Mouse (Mus musculus) fibroblast of lung, adult 2 months (primary cell): Measurements from ENCODE around the gene Diaph3.

Source experiments
- DNase-seq: peaks from one replicate; pipeline ENCODE4 v3.0.0-alpha.2; 2011; ENCODE audit warnings: low read depth

Diaph3 gene

GRCm38 (mm10) chr14:87083911-87084310, 57.1 kb downstream of the Diaph3 start:
- DNase-seq, result no peak

- no peak for DNase-seq
Measured at GRCm38 (mm10) chr14:87079725-87080124, 61.3 kb downstream of the Diaph3 start.

DNA sequence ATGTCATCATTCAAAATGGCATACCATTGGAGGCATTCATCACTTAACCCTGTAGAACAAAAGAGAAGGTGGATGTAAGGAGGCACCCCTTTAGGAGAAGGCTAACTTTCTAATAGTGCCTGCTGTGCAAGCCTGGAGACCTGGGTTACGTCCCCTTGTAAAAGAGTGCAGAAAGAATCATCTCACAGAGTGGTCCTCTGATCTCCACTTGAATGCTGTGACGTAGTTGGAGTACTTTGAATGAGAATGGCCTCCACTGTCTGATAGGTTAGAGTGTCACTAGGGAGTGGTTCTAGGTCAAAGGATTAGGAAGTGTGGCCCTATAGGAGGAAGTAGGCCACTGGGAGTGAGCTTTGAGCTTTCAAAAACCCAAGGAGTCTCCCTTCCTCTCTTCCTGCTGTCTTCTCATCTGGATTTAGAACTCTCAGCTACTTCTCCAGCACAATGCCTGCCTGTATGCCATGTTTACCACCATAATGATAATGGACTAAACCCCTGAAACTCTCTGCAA, 66.0 kb downstream of the Diaph3 start:
- DNase-seq, result no peak

GRCm38 (mm10) chr14:87064281-87064680, 76.8 kb downstream of the Diaph3 start:
- DNase-seq, result no peak

DNA sequence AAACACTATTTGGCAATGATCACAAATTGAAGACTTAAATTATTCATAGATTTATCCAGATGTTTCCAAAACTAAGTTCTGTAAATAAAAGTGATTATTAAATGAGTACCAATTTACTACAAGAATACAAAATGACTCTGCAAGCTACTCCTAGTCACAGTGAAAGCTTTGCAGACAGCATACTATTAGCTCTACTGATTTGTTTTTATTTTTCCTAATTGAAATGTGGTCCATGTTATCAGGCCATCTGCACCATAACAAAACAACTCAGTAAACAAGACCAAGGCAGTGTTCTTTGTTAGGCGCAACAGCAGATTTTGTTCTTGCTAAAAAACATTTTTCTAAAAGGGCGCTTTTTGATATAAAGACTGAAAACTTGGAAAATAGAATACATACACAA, 84.9 kb downstream of the Diaph3 start:
- DNase-seq, result no peak

GRCm38 (mm10) chr14:87051187-87051586, 89.8 kb downstream of the Diaph3 start:
- DNase-seq, result peak; percentile 2

DNA sequence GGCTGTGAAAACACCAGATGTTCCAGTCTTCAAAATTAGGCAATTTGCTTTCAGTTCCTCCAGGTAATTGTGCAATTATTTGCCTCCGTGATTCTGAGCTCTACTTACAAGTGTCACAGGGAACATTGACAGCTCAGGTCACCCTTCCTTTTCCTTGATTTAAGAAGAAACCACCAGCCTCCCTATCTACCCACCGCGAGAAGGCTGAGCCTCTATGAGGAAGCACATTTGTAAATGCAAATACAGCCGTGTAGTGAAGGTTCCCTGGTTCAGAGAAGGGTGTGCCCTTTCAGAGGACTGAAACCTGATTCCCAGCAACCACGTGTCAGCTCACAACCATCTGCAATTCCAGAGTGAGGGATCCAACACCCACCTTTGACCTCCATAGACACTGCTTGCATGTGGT, 96.6 kb downstream of the Diaph3 start:
- DNase-seq, result no peak

DNA sequence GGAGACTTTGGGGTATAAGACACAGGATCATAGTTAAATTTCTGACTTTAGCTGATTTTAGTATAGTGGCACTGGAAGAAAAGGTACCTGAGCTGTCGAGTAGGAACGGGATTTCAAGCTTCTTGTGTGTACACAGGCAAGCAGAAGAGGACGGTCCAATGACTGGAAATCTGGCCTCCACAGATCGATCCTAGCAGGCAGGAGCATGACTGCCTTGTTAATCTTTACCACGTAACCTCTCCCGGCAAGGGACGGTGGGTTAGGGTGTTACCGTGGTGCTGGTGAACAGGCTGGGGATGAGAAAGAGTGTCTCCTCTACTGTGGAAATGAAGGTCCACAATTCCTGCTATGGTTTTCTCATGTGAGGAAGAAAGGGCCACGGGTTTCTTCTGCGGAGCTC, 120.8 kb downstream of the Diaph3 start:
- no peak for DNase-seq

DNA sequence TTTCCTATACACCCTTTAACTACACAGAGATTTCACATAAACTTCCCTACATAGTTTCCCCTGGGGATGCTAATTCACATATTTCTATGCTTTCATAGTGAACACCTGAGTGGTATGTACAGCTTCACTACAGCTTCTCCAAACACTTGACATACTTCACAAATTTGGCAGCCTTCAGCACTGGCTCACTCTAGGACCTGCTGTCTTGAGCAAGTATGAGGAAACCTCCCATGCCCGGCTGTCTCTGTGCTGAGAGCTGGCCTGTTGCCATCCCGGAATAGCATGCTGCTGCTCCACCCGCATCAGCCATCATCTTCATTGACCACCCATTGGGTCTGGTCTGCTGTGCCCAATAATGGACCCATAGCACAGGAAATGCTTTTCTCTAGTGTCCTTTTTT, 121.3 kb downstream of the Diaph3 start:
- no peak for DNase-seq

DNA sequence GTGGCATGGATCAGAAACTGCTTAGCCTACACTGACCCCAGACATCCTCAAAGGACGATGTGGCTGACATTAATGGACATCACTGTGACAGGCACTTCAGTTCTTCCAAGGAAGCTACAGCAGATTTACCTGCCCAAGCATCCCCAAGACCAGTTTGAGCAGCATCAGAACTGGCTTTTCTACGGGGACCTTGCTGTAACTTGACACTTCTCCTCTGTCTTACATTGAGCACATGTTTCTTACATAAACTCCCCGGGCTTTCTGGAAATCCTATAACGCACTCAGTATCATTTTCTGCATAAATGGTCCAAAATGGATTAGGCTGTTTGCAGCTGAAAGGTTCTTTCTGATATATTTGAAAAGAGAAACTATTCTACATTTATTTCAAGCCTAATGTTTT, 143.7 kb downstream of the Diaph3 start:
- no peak for DNase-seq

DNA sequence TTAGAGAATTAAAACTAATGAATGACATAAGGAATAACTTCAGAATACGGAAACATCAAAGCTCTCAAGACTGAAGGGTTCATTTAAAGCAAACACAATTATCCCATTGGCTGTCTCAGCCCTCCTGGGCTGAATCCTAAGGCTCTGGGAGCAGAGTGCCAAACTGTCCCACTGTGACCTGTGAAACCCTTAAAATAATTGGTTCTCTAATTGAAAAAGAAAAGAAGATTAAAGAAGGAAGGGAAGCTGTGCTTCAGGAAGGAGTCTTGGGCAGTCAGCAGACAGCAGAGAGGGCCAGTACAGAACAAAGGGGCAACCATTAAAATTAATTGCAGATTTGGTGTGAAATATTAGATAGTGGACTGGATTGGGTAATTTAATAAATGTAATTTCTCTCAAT, 189.9 kb downstream of the Diaph3 start:
- DNase-seq, result no peak

DNA sequence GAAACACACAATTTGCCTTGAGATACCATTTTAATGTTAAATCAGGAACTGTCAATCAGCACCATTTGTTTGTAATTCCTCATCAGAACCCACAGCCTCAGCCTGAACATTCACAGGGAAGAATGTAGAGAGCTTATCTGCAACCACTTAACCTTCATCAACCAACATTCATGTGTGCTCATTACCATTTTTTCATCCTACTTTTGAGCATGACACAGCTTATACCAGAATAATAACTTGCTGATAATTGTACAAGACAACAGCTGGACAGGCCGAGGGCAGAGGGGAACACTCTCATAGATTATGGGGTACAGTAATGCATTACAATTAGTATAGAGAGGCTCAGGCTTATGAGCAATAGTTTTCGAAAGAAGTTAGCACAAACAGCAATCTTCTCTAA, 203.1 kb downstream of the Diaph3 start:
- DNase-seq, result no peak

DNA sequence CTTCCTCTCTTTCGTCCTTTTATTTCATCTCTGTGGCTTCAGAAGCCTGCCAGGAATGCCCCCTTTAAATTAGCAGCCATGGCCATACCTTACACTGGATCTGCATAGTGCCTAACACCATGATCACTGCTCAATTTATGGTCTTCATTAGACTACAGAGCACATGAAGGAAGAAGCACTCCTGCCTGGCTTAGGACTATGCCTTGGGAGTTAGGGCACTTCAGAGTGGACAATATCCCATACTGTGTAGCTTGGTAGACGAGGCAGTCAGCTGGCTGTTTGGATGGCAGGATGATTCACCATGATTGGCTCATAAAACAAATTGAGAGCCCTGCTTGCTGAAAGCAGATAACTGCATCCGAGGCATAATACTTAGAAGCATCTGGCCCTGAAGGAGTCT, 204.6 kb downstream of the Diaph3 start:
- DNase-seq, result no peak

DNA sequence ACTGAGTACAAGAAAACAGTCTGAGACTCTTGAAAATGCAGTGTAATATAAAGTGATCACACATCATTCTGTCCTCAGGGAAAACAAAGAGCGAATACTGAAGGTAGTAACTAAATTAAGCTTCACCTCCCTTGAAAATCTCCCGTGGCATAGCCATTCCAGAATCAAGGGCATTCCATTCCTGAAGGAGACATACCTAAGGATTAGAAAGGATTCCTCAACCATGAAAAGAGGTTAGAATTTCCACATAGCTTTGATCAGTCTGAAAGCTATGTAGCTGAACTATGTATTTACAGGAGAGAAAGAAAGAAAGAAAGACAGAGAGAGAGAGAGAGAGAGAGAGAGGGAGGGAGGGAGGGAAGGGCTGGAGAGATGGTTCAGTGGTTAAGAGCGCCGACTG, 210.3 kb downstream of the Diaph3 start:
- no peak for DNase-seq

- no peak for DNase-seq
Measured at GRCm38 (mm10) chr14:86926827-86927226, 214.2 kb downstream of the Diaph3 start.

DNA sequence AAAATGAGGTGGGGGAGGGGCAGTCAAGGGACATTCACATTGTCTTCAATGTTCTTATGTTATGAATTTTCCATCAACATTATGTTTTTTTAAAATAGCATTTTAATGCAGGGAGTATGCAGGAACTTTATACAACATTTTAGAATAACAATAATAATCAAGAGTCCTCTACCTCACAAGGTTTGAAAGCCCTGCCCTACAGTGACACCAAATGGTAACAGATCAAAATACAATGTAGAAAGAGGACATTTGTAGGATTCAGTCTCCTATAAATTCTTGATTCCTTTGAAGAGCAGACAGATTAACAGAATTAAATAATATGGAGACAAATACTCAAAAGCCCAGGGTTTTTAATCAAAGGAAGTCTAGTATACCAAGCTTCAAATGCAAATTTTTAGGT, 242.1 kb downstream of the Diaph3 start:
- DNase-seq, result no peak

GRCm38 (mm10) chr14:86889070-86889804, 251.8 kb downstream of the Diaph3 start:
- DNase-seq, result no peak

DNA sequence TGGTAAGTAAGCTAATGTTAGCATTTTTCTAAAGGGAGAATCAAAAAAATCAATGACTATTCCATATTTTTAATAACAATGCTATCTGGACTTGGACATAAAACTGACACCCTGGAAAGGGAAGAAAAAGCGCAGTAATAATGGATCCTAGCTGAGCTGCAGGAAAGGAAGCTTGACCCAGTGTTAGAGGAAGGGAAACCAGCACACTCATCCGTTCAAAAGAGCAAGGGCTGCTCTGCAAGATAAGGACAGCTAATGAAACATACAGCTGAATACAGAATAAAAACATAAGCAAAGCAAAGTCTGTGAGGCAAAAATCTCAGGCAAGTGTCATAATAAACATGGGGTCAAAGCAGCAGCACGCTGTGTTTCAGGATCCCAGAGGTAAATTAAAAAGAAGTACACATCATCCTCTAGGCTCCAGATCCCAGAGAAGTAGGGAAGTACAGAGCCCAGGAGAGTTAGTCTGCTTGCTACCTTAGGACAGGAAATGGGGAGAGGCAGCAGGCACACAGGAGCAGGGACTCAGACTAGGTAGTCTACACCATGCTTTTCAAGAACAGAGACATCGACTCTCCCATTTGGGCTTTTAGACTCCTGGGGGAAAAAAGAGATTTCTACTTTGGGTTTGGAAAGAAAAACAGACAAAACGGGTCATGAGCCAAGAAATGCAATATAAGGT, 255.5 kb downstream of the Diaph3 start:
- no peak for DNase-seq

- peak; percentile 47 for DNase-seq
Measured at GRCm38 (mm10) chr14:86869536-86869935, 271.5 kb downstream of the Diaph3 start.

DNA sequence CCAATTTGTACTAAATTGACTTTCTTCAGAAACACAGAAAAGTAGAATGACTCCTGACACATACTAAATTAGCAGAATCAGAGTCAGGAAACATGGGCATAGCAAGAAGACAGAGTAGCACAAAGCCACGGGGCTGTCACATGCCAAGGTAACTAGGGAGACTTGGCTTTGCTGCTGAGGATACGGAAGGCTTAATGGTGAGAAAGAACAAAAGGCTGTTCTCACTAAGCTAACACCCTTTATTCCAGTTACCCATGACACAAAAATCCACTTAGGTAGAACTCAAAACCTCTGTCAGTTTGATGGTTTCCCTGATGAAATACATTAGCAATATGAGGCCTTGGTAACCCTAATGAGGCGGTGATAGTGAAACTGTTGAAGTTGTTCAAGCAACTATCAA, 273.9 kb downstream of the Diaph3 start:
- no peak for DNase-seq

GRCm38 (mm10) chr14:86864053-86864452, 277.0 kb downstream of the Diaph3 start:
- no peak for DNase-seq

DNA sequence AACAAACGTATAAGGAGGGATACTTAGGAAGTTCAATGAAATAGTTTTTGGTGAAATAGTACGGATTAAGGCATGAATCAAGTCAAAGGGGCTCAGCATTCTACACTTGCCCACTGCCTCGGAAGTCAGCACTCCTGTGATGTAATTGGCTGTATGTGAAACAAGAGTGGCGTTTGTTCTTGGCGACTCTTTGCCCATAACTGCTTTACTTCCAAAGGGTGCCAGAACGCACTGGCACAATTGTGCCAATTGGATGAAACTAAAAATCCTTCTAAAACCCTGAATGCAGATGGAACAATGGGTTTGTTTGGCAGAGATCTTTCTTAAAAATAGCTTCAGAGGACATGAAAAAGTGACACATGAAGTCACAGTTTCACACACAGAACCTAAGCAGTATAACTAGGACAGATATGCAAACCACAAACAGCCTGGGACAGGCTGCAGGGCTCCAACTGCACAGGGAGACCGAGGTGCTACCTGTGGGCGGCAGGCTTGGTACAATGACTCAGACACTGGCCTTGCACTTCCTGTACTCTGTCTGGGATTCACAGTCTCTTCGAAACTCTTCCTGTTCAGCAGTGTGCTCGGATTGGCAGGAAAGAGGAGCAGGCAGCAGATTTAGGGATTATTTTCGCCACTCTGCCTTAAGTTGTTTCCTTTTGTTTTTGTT, 279.6 kb downstream of the Diaph3 start:
- no peak for DNase-seq

- no peak for DNase-seq
Measured at GRCm38 (mm10) chr14:86847154-86847810, 293.8 kb downstream of the Diaph3 start.
